ENCODE assay signal across 9 mouse cellular contexts in the genomic region with DNA sequence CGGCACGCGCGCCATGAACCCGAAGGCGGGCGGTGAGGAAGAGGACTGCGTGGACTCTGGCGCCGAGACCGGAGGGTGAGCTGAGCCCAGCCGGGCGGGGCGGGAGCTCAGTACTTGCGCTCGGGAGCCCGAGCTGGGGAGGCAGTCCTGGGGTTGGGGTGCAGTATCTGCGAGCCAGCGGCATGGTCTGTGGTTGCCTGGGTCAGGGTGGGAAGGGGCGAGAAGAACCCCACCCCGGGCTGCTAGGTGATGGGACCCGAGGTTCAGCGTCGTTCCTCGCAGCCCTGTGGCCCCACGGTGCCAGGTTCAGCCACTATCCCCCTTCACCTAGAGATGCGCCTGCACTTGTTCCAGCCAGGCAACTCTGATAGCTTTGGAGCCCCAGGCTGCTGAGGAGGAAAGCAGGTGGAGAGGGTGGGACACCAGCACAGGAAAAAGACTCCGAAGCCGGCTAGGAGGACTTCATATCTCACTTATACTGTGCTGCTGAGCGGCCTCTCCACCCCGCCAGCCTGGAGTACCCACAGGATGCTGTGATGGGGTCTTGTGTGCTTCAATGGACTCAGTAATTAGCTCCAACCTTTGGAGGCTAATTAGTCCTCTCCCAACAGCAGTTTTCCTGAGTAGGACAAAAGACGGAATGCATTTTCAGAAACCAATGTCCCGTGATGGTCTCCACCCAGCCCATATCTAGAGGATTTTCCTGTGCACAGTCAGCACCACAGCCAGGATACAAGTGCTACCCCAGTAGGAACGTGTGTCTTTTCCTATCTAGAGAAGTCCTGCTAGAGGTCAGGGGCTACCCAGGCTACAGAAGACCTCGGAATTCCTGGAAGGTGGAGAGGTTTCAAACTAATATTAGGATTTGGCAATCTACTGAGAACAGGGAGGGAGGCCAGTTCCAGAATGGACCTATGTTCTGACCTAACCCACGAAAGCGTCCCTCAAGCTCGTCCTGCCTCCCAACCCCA. TPM values are rescaled to one million over a fixed set of nuclear protein-coding genes. Genes with fewer than 3 reads are reported as not detected.
DNase-seq lines count a peak whose midpoint lies in the region; ATAC-seq and TF ChIP-seq lines count a peak whose summit lies in the region.
"Had no signal": no experiment of that assay in that cellular context is flagged by ENCODE, and none has a peak within 500 bp of the region (broad histone marks: within the 10 kb centered on the region; RNA-seq: fewer than 3 reads in every experiment).

No protein-coding gene starts in this region.

- peak overlapping the region; percentile 70 to 78 for H3K4me3 ChIP-seq in ES-E14 (ENCODE audit: insufficient read depth in 1 of 2, low read depth in 1 of 2, low read length in 2 of 2, poor library complexity in 1 of 2, severe bottlenecking in 1 of 2)
- H3K4me3 ChIP-seq in embryonic facial prominence, embryonic 15.5 days (replicated peaks) = peak overlapping the region; percentile 57
- peak overlapping the region; percentile 77 for H3K4me3 ChIP-seq in hindbrain, embryonic 16.5 days (ENCODE audit: low read length)
- H3K4me3 ChIP-seq in midbrain, embryonic 12.5 days = peak overlapping the region; percentile 66

- no peak overlapping the region for H3K27ac ChIP-seq in ES-E14 (ENCODE audit: insufficient read depth, low read depth, low read length, poor library complexity, severe bottlenecking)
- no peak overlapping the region for H3K27ac ChIP-seq in embryonic facial prominence, embryonic 15.5 days (replicated peaks)
- peak overlapping the region; percentile 67 for H3K27ac ChIP-seq in hindbrain, embryonic 16.5 days (ENCODE audit: low read depth, low read length)
- H3K27ac ChIP-seq in midbrain, embryonic 12.5 days (replicated peaks) = 0 out of 2 replicates have a peak overlapping the region, but pooled peaks have one; percentile 20

- peak overlapping the region; percentile 87 for H3K4me2 ChIP-seq in embryonic facial prominence, embryonic 15.5 days (replicated peaks)
- peak overlapping the region; percentile 91 for H3K4me2 ChIP-seq in hindbrain, embryonic 16.5 days (ENCODE audit: low read length)
- H3K4me2 ChIP-seq in midbrain, embryonic 12.5 days (replicated peaks) = peak overlapping the region; percentile 83

- in situ Hi-C loops in ES-E14 (cut with MboI; ENCODE audit: low sequenced_read_pairs in 2 of 2, unreplicated experiment in 2 of 2) = no loop called here

- peaks cover 2 to 3% of the 10 kb centered on the region in 2 experiments; a peak in 1 of 4 replicates for H3K4me1 ChIP-seq in ES-E14 (ENCODE audit: control insufficient read depth in 2 of 2, insufficient read depth in 2 of 2, low read length in 2 of 2, poor library complexity in 1 of 2)
- peaks cover 16% of the 10 kb centered on the region for H3K4me1 ChIP-seq in embryonic facial prominence, embryonic 15.5 days
- peaks cover 18% of the 10 kb centered on the region for H3K4me1 ChIP-seq in hindbrain, embryonic 16.5 days (ENCODE audit: control insufficient read depth, insufficient read depth, low read depth, low read length)
- peaks cover 16% of the 10 kb centered on the region for H3K4me1 ChIP-seq in midbrain, embryonic 12.5 days

- 11% methylated on average over 38 of the region's 38 CpGs for WGBS in embryonic facial prominence, embryonic 15.5 days
- WGBS in hindbrain, embryonic 16.5 days = 10% methylated on average over 33 of the region's 38 CpGs
- WGBS in midbrain, embryonic 12.5 days = 13% methylated on average over 38 of the region's 38 CpGs

- H3K9ac ChIP-seq in ES-E14 (ENCODE audit: insufficient read depth, low read depth, low read length, poor library complexity, severe bottlenecking) = peak overlapping the region; percentile 67
- peak overlapping the region; percentile 29 for H3K9ac ChIP-seq in embryonic facial prominence, embryonic 15.5 days
- peak overlapping the region; percentile 95 for H3K9ac ChIP-seq in hindbrain, embryonic 16.5 days (ENCODE audit: low read depth, low read length)
- peak overlapping the region; percentile 74 for H3K9ac ChIP-seq in midbrain, embryonic 12.5 days (replicated peaks)

- no peaks in the 10 kb centered on the region for H3K36me3 ChIP-seq in ES-E14 (ENCODE audit: control insufficient read depth, insufficient read depth, low read length, poor library complexity, severe bottlenecking)
- H3K36me3 ChIP-seq in embryonic facial prominence, embryonic 15.5 days = no peaks in the 10 kb centered on the region
- no peaks in the 10 kb centered on the region for H3K36me3 ChIP-seq in hindbrain, embryonic 16.5 days (ENCODE audit: control insufficient read depth, insufficient read depth, low read length)
- H3K36me3 ChIP-seq in midbrain, embryonic 12.5 days = no peaks in the 10 kb centered on the region
- H3K36me3 ChIP-seq: G1E had no signal

- no peaks in the 10 kb centered on the region for H3K9me3 ChIP-seq in ES-E14 (ENCODE audit: control insufficient read depth, insufficient read depth, low read depth, low read length)
- H3K9me3 ChIP-seq in embryonic facial prominence, embryonic 15.5 days (replicated peaks) = no peaks in the 10 kb centered on the region
- H3K9me3 ChIP-seq in hindbrain, embryonic 16.5 days (ENCODE audit: control insufficient read depth, low read length) = no peaks in the 10 kb centered on the region
- no peaks in the 10 kb centered on the region for H3K9me3 ChIP-seq in midbrain, embryonic 12.5 days
- H3K9me3 ChIP-seq: G1E had no signal

- peak; percentile 11 for DNase-seq in kidney, adult 18-20 months
- DNase-seq in kidney, adult 11 months = no peak
- DNase-seq in ES-E14 (ENCODE audit: low read depth, low spot score) = peak; percentile 13
- DNase-seq in adrenal gland, adult (ENCODE audit: inconsistent age in 2 of 2, low spot score in 1 of 2) = no peak
- no peak for DNase-seq in urinary bladder, postnatal 4 days (ENCODE audit: low spot score in 2 of 2)

- peaks cover 4% of the 10 kb centered on the region; the same call in 1 of the 2 replicates for H3K27me3 ChIP-seq in embryonic facial prominence, embryonic 15.5 days
- no peaks in the 10 kb centered on the region for H3K27me3 ChIP-seq in hindbrain, embryonic 16.5 days (replicated peaks; ENCODE audit: control insufficient read depth, insufficient read depth, low read length)
- H3K27me3 ChIP-seq in midbrain, embryonic 12.5 days = peaks cover 42% of the 10 kb centered on the region

- peak; percentile 52 for ATAC-seq in embryonic facial prominence, embryonic 15.5 days (ENCODE audit: insufficient number of reproducible peaks, low FRiP score, low TSS enrichment, low read depth)
- ATAC-seq in hindbrain, embryonic 16.5 days = peak; percentile 84
- peak; percentile 57 for ATAC-seq in midbrain, embryonic 12.5 days (ENCODE audit: low FRiP score, low read depth)

TF ChIP-seq in ES-E14, 5 proteins besides CTCF, POLR2A, EP300 and RAD21:
- TF ChIP-seq MAFK (IDR thresholded peaks at IDR 0.05; ENCODE audit: insufficient read depth, low read depth, low read length) (no peak), ZNF384 (IDR thresholded peaks at IDR 0.05; ENCODE audit: low read depth, low read length) (no peak), HCFC1 (IDR thresholded peaks at IDR 0.05; ENCODE audit: borderline replicate concordance, insufficient read depth, low read length) (no peak), CHD2 (IDR thresholded peaks at IDR 0.05; ENCODE audit: low read depth, low read length) (no peak), ZC3H11A (IDR thresholded peaks at IDR 0.05; ENCODE audit: borderline replicate concordance, low read depth, low read length) (no peak)

RNA-seq across cellular contexts. Expression of a gene that starts 0.6 kb away (rescaled TPM):
- 1.7 and 2.5 TPM in 2 replicates for total RNA-seq in ES-E14 (2012; rRNA removed)
- 3.6 and 5.4 TPM in 2 replicates for polyA plus RNA-seq in embryonic facial prominence, embryonic 15.5 days (2015; fragmentation: Nextera tagmentation; extraction: Ambion mirVana)
- polyA plus RNA-seq in hindbrain, embryonic 16.5 days (2015; fragmentation: Nextera tagmentation; extraction: Ambion mirVana) = 54.3 and 59.1 TPM in 2 replicates
- polyA plus RNA-seq in midbrain, embryonic 12.5 days (2016; fragmentation: Nextera tagmentation; extraction: Ambion mirVana) = 7.8 and 8.3 TPM in 2 replicates
- polyA plus RNA-seq: G1E had no signal

RNA-seq across cellular contexts. Expression of a gene that starts 10.6 kb away (rescaled TPM):
- total RNA-seq in ES-E14 (2012; rRNA removed) = not detected in 2 replicates
- 0.18 TPM in 1 of 2 replicates, not detected in the other for polyA plus RNA-seq in embryonic facial prominence, embryonic 15.5 days (2015; fragmentation: Nextera tagmentation; extraction: Ambion mirVana)
- polyA plus RNA-seq in hindbrain, embryonic 16.5 days (2015; fragmentation: Nextera tagmentation; extraction: Ambion mirVana) = 0.23 and 0.27 TPM in 2 replicates
- not detected in 2 replicates for polyA plus RNA-seq in midbrain, embryonic 12.5 days (2016; fragmentation: Nextera tagmentation; extraction: Ambion mirVana)
- total RNA-seq: G1E had no signal
- polyA plus RNA-seq: G1E had no signal

Comparison
In these comparisons a context has a peak if more than half of its experiments do, and no peak if none do; other contexts are left out.
1. DNase-seq: peak in kidney, adult 18-20 months (single experiment) and ES-E14 (single experiment); none in kidney, adult 11 months (single experiment), adrenal gland, adult (0 of 2) and urinary bladder, postnatal 4 days (0 of 2).
2. H3K27ac ChIP-seq: peak in hindbrain, embryonic 16.5 days (single experiment) and midbrain, embryonic 12.5 days (single experiment); none in ES-E14 (single experiment) and embryonic facial prominence, embryonic 15.5 days (single experiment).
3. H3K9ac ChIP-seq: peak in every context shown above with its lines; median percentile 95 in hindbrain, embryonic 16.5 days; 74 in midbrain, embryonic 12.5 days; 67 in ES-E14; 29 in embryonic facial prominence, embryonic 15.5 days.
4. Peak in every context shown above with its lines, with median percentiles within 50 percentile points of each other: H3K4me3 ChIP-seq, ATAC-seq and H3K4me2 ChIP-seq.